Mouse (Mus musculus) testis, postnatal 14 days (tissue): ENCODE data around the gene Lgr6.

Source experiments
- DNase-seq: peaks from one replicate; pipeline ENCODE4 v3.0.0; 2021; ENCODE audit warnings: low spot score

Gene Lgr6

GRCm38 (mm10) chr1:135014921-135015445, 90.1 kb downstream of the Lgr6 start:
- no peak for DNase-seq

DNA sequence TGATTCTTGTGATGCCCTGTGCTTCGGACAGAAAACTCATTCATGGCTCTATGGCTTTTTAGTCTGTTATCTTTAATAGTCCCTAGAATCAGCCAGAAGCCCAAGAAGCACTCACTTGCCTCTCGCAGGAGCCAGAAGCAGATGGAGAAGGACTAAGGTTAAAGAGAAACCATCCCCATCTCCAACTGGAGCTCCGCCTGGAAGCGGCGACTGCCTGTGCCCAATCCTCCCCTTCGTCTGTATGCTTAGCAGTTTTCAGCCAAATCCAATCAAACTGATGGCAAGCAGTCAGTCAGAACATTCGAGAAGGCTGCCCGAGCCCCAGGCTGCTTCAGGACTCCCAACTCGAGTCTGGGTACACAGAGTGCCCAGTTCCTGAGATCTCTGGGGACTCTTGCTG, 92.6 kb downstream of the Lgr6 start:
- no peak for DNase-seq

GRCm38 (mm10) chr1:135011912-135012311, 93.2 kb downstream of the Lgr6 start:
- DNase-seq: no peak

GRCm38 (mm10) chr1:135009833-135010232, 95.2 kb downstream of the Lgr6 start:
- DNase-seq: no peak

GRCm38 (mm10) chr1:135005696-135006095, 99.4 kb downstream of the Lgr6 start:
- DNase-seq: no peak

- DNase-seq: no peak
Observed at GRCm38 (mm10) chr1:135003346-135003745, 101.7 kb downstream of the Lgr6 start.

DNA sequence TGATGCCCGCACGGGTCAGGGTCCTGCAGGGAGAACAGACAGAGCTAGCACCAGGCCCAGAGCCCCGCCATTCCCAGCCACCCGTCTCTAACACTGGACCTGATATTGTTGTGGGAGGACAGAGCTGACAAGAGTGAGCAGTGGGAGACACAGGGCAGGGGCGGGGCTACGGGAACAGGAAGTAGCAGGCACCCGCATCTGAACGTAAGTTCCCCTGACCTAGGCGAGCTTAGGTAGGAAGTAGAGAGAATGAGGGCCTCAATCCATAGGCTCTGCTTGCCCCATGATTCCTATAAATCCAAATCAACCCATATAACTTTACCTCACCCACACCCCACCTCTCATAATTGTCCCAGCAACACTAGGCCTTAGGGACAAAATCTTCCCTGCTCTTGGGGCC, 104.5 kb downstream of the Lgr6 start:
- DNase-seq: no peak

DNA sequence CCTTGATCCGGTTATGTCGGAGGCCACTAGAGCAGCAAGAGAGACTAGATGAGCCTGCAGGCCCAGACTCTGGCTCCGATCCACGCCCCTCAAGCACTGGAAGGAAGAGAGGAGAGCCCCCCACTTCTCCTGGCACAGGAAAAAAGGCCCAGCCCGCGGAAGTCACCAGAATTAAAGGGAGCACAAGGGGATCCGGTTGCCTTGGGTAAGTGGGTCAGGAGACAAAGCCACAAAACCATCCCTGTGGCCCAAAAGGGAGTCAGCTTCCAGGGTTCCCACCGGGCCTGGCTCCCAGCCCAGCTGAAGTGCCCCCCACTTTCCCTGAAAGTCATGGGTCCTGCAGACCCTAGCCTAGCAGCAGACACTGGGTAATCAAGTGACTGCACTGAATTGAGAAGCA, 106.8 kb downstream of the Lgr6 start:
- no peak for DNase-seq

GRCm38 (mm10) chr1:134997568-134997967, 107.5 kb downstream of the Lgr6 start:
- DNase-seq: no peak

- DNase-seq: no peak
Observed at GRCm38 (mm10) chr1:134996471-134996870, 108.6 kb downstream of the Lgr6 start.

- DNase-seq: no peak
Observed at GRCm38 (mm10) chr1:134995954-134996353, 109.1 kb downstream of the Lgr6 start.

DNA sequence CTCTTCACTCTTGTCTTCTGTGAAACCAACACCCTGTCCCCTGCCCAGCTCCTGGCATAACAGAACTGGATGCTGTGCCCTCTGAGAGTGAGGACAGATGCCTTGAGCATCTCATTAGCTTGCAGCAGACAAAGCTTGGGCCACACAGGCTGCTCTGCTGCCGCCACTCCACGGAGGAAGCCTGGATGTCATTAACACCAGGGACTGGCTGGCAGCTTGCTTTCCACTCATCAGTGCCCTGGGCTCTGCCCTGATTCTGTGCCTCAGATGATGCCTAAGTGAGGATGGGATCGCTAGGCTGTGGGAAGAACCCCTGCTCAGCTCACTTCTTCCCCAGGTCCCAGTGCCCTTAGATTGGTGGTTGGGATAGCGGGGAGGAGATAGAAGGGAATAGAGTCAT, 109.6 kb downstream of the Lgr6 start:
- no peak for DNase-seq

DNA sequence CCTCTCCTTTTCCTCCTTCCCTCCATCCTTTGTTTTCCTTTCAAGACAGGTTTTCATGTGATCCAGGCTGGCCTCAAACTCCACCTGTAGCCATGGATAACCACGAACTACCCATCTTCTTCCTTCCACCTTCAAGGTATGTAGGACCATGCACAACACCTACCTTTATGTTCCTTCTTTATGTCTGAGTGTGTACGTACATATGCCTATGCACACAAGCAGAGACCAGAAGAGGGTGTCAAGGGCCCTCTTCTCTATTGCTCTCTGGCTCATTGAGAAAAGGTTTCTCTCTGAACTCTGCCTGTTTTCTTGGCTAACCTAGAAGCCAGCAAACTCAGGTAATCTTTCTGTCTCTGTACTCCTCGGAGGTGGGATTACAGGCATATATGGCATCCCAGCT, 110.3 kb downstream of the Lgr6 start:
- DNase-seq: no peak

GRCm38 (mm10) chr1:134992046-134992645, 112.9 kb downstream of the Lgr6 start:
- DNase-seq: no peak

GRCm38 (mm10) chr1:134989372-134989771, 115.7 kb downstream of the Lgr6 start:
- DNase-seq: peak; percentile 76

DNA sequence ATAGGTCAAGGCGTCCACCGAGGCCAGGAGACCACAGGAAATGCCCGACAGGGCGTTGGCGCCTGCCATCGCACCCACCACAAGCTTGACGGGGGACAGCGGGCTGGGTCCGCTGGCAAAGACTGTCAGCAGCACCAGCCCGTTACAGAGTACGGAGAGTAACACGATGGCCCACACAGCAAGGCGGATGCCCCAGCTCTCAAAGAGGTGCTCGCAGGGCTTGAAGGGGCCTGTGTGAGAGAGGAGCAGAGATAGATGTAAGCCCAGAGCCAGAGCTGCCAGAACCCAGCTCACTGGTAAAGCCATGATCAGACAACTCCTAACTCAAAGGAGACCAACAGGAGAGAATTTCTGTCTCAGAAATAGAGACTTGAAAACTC, 117.1 kb downstream of the Lgr6 start:
- DNase-seq: no peak

- peak; percentile 81 for DNase-seq
Observed at GRCm38 (mm10) chr1:134987173-134987961, 117.7 kb downstream of the Lgr6 start.

DNA sequence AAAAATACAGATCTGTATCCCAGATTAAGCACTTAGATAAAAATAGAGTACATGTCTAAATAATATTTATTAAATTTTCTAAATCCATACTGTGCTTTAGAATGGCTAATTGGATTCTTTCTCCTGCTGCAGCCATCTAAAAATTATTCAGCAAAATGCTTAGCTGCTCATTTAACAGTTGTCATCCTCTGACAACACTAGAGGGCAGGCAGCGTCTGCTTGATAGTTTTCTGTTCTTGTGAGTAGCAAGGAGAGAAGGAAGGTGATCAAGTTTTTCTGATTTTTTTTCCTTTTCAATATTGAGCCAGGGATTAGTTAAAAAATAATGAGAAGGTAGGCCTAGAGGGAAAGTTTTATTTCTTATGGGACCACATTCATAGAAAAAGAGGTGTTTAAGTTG, 132.2 kb downstream of the Lgr6 start:
- no peak for DNase-seq

DNA sequence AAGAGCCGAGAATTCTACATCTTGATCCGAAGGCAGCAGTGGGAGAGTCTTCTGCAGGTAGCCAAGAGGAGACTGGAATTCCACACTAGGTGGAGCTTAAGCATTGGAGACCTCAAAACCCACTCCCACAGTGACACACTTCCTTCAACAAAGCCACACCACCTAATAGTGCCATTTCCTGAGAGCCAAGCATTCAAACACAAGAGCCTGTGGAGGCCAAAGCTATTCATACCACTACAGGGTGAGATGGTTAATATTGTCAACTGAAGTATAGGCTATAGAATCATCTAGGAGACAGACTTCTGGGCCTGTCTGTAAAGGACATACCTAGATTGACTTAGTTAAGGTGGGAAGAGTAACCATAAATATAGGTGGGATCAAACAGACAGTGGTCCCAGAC, 139.6 kb downstream of the Lgr6 start:
- DNase-seq: no peak

DNA sequence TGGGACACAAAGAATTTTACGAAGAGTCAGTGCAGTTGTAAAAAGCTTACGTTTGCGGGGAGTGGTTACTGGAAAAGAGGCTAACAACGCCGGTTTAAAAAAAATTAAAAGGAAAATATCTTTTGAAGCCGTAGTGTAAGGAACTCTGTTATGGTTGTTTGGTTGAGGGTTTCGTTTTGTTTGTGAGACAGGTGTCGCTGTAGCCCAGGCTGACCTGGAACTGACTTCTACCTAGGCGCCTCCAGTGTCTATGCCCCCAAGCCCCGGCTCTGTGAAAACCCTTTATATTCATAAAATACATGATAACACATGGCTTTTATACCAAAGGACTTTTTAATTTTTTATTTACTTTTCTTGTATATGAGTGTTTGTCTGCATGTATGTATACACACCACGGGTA, 142.3 kb downstream of the Lgr6 start:
- no peak for DNase-seq

GRCm38 (mm10) chr1:134962053-134962803, 142.8 kb downstream of the Lgr6 start, which contains the start of gene Ube2t:
Gene Ube2t (plus strand): TSS chr1:134962565.
- peak; percentile 98 for DNase-seq

DNA sequence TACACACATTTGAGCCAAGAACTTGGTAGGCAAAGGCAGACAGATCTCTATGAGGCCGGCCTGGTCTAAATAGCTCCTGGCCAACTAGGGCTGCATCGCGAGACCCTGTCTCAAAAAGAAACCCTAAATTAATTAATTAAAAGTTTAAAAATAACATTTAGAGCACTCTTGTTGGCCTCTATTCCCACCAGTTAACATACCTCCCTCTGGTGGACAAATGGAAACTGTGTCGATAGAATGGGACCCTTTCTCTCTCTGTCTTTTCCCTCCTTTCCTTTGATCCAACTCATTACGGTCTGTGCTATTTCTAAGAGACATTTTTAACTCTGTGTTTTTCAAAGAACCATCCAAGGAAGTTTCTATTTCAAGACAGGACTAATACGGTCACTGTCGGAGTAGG, 144.4 kb downstream of the Lgr6 start:
- DNase-seq: no peak

DNA sequence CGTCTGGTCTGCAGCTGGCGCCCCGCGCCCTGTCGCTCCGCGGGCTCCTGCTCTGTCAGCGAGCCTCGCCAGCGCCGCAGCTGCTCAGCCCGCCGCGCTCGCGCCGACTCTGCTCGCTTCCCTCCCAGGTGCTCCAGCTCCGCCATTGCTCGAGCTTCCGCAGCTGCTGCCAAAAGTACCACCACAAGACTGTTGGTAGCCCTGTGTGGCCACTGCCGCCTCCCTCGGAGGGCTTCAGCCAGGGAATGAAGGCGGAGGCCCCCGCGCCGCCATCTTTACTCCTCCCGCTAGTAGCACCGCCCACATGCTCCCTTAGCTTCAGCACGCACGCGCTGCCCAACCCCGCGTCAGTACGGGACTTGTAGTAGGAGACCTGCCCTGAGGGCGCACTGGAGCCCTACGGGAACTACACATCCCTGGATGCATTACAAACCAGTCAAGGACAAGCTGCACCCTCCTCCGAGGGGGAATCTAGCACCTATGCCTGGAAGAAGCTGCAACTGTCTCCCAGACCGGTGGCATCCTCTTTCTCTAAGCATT, 149.4 kb downstream of the Lgr6 start, which contains the start of gene Ppp1r12b:
Ppp1r12b (minus strand) TSS at position 306 of the 540 bp plus-strand sequence.
- DNase-seq: peak; percentile 98
